Mouse (Mus musculus): ENCODE results near the gene Ppp2r5c. TPM values are rescaled to one million over a fixed set of nuclear protein-coding genes. Genes with fewer than 3 reads are reported as not detected.

Gene Ppp2r5c
- total and polyA plus RNA-seq, 2 experiments from 2014 or later = 178 to 183 TPM

GRCm38 (mm10) chr12:110447306-110447705 lies 386 bp downstream of the Ppp2r5c start:
- ATAC-seq (ENCODE audit: low FRiP score) (peak; percentile 31; the same call in 1 of the 2 replicates), DNase-seq (ENCODE audit: low spot score) (peak; percentile 27)
- H3K9ac ChIP-seq (replicated peaks; ENCODE audit: low read length, poor library complexity, severe bottlenecking) = peak overlapping the region; percentile 81
- H3K27ac ChIP-seq (ENCODE audit: low read depth, low read length) = peak overlapping the region; percentile 92
- H3K4me2 ChIP-seq (ENCODE audit: low read depth, low read length, poor library complexity, severe bottlenecking) = peak overlapping the region; percentile 77
- H3K9me3 ChIP-seq (ENCODE audit: low read length) = no peaks in the 10 kb centered on the region
- TF ChIP-seq CTCF (IDR thresholded peaks at IDR 0.05) = no peak
- 0% methylated on average over 25 of the region's 39 CpGs for WGBS
- peak overlapping the region; percentile 79 for H3K4me3 ChIP-seq (ENCODE audit: low read depth, low read length)
- H3K4me1 ChIP-seq (ENCODE audit: insufficient read depth, low read length) = no peaks in the 10 kb centered on the region
- no peaks in the 10 kb centered on the region for H3K27me3 ChIP-seq (ENCODE audit: insufficient read depth, low read length)
- H3K36me3 ChIP-seq (ENCODE audit: insufficient read depth, low read length) = peaks cover 4% of the 10 kb centered on the region; the same call in 1 of the 2 replicates

DNA sequence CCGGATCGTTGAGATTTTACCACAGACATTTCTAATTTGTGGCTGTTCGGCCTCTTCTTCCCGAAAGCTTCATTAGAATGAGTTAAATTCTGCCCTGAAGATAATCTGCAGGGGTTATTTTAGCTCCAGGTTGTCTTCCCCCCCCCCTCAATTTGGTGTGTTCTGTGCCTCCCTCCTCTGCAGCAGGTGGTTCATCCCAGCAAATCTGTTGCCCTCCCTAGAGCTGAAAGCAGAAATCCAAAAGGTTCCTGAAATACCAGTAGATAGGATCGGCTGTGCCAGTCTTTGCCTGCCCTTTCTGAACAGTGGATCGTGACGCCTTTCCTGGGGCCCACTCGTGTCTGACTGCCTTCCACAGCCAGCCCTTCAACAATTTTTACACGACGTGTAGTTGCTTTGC lies 1.8 kb downstream of the Ppp2r5c start:
- DNase-seq (ENCODE audit: low spot score) = no peak
- Histone ChIP-seq H3K4me3 (ENCODE audit: low read depth, low read length) (no peak overlapping the region), H3K36me3 (ENCODE audit: insufficient read depth, low read length) (peaks cover 4% of the 10 kb centered on the region; the same call in 1 of the 2 replicates), H3K27me3 (ENCODE audit: insufficient read depth, low read length) (no peaks in the 10 kb centered on the region), H3K9me3 (ENCODE audit: low read length) (no peaks in the 10 kb centered on the region), H3K4me1 (ENCODE audit: insufficient read depth, low read length) (no peaks in the 10 kb centered on the region), H3K9ac (replicated peaks; ENCODE audit: low read length, poor library complexity, severe bottlenecking) (0 out of 2 replicates have a peak overlapping the region, but pooled peaks have one; percentile 24), H3K4me2 (ENCODE audit: low read depth, low read length, poor library complexity, severe bottlenecking) (no peak overlapping the region), H3K27ac (ENCODE audit: low read depth, low read length) (no peak overlapping the region)
- 62% methylated on average over 10 of the region's 10 CpGs for WGBS
- no peak for ATAC-seq (ENCODE audit: low FRiP score)
- TF ChIP-seq CTCF (IDR thresholded peaks at IDR 0.05) = no peak

DNA sequence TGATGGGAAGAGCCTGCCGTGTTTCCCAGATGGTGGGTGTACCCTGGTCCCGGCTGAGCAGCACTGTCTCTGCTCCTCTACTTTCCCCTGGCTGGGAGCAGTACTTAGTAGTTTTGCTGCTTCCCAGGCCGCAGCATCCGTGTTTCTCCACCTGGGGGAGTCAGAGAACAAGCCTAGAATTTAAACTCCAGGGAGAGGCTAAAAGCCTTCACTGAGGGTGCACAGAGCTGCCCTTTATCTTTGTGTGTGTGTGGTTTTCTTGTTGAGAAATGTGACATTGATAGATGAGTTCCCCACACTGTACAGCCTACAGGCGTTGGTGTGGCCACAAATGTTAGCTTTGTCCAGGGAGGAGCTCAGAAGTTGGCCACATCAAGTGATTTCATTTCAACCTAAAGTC lies 7.3 kb downstream of the Ppp2r5c start:
- ATAC-seq (ENCODE audit: low FRiP score) (no peak; the same call in 1 of the 2 replicates), DNase-seq (ENCODE audit: low spot score) (peak; percentile 77)
- peak; percentile 83 for TF ChIP-seq CTCF (IDR thresholded peaks at IDR 0.05)
- no peaks in the 10 kb centered on the region for H3K9me3 ChIP-seq (ENCODE audit: low read length)
- no peak overlapping the region for H3K4me3 ChIP-seq (ENCODE audit: low read depth, low read length)
- no peaks in the 10 kb centered on the region for H3K4me1 ChIP-seq (ENCODE audit: insufficient read depth, low read length)
- H3K4me2 ChIP-seq (ENCODE audit: low read depth, low read length, poor library complexity, severe bottlenecking) = no peak overlapping the region
- 24% methylated on average over 5 of the region's 5 CpGs for WGBS
- no peak overlapping the region for H3K9ac ChIP-seq (replicated peaks; ENCODE audit: low read length, poor library complexity, severe bottlenecking)
- no peak overlapping the region for H3K27ac ChIP-seq (ENCODE audit: low read depth, low read length)
- peaks cover 4% of the 10 kb centered on the region; the same call in 1 of the 2 replicates for H3K36me3 ChIP-seq (ENCODE audit: insufficient read depth, low read length)
- no peaks in the 10 kb centered on the region for H3K27me3 ChIP-seq (ENCODE audit: insufficient read depth, low read length)

DNA sequence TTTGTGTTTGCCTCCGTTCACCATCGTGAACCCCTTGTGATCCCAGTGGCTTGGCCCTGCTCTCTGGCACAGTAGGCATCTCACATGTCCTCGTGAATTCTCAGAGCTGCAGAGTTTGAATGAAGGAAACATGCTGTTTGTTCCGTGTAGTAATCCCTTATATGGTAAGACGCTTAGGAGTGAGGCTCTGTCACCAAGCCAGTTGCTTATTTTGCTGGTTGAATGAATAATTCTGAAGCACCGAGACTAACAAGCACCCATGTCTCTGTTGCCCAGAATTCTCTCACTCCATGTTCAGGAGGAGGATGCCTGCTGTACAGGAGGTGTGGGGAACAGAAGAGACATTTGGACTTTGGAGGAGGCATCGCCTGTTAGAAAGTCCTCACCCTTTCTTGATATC lies 9.1 kb downstream of the Ppp2r5c start:
- Histone ChIP-seq H3K4me3 (ENCODE audit: low read depth, low read length) (no peak overlapping the region), H3K9ac (replicated peaks; ENCODE audit: low read length, poor library complexity, severe bottlenecking) (no peak overlapping the region), H3K4me1 (ENCODE audit: insufficient read depth, low read length) (no peaks in the 10 kb centered on the region), H3K27me3 (ENCODE audit: insufficient read depth, low read length) (no peaks in the 10 kb centered on the region), H3K27ac (ENCODE audit: low read depth, low read length) (no peak overlapping the region), H3K9me3 (ENCODE audit: low read length) (no peaks in the 10 kb centered on the region), H3K36me3 (ENCODE audit: insufficient read depth, low read length) (peaks cover 8% of the 10 kb centered on the region; the same call in 1 of the 2 replicates), H3K4me2 (ENCODE audit: low read depth, low read length, poor library complexity, severe bottlenecking) (no peak overlapping the region)
- WGBS = 81% methylated on average over 7 of the region's 7 CpGs
- no peak for ATAC-seq (ENCODE audit: low FRiP score)
- no peak for TF ChIP-seq CTCF (IDR thresholded peaks at IDR 0.05)
- DNase-seq (ENCODE audit: low spot score) = no peak

- DNase-seq (ENCODE audit: low spot score) = no peak
- no peak overlapping the region for H3K4me3 ChIP-seq (ENCODE audit: low read depth, low read length)
- no peak overlapping the region for H3K4me2 ChIP-seq (ENCODE audit: low read depth, low read length, poor library complexity, severe bottlenecking)
- H3K9ac ChIP-seq (replicated peaks; ENCODE audit: low read length, poor library complexity, severe bottlenecking) = no peak overlapping the region
- WGBS = 89% methylated on average over 6 of the region's 6 CpGs
- H3K27me3 ChIP-seq (ENCODE audit: insufficient read depth, low read length) = no peaks in the 10 kb centered on the region
- H3K9me3 ChIP-seq (ENCODE audit: low read length) = no peaks in the 10 kb centered on the region
- H3K27ac ChIP-seq (ENCODE audit: low read depth, low read length) = no peak overlapping the region
- TF ChIP-seq CTCF (IDR thresholded peaks at IDR 0.05) = no peak
- no peak for ATAC-seq (ENCODE audit: low FRiP score)
- H3K4me1 ChIP-seq (ENCODE audit: insufficient read depth, low read length) = no peaks in the 10 kb centered on the region
- H3K36me3 ChIP-seq (ENCODE audit: insufficient read depth, low read length) = peaks cover 4% of the 10 kb centered on the region; the same call in 1 of the 2 replicates
These were observed 11.7 kb downstream of the Ppp2r5c start for GRCm38 (mm10) chr12:110458667-110459066.

DNA sequence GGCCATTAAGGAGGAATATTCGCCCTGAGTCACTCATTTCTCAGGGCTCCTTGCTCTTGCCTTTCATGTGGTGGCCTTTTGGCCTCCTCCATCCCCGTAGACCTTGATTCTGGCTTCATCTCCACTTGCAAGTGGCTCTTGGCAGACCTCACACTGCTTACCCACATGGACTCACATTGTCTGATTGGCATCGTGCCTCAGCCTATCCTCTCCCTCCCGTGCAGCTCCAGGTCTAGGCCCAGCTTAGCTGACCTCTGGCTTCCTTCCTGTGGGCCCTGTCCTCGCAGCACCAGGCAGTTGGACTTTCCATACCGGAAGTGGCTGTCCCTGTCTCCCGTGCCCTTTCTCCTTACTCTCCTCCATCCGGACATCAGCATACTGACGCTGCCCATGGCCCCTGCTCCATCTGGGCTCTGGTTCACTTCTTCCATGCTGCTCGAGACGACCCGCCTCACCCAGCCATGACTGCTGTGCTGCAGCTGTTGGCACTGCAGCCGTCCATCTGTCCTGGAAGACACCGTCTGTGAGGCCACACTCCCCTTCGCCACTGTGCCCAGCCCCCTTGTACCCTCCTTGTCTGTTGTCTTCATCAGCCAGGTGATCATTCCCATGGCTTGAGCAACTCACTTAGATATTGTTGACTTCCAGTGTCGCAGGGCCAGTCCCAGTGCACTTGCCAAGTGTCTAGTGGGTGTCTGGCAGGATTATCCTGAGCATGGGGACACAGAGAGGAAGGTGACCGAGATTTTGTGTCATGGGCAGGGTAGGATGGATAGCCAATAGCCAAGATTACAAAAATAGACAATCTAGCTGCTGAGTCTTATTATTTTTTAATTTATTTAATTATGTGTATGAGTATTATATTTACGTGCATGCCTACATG lies 13.7 kb downstream of the Ppp2r5c start:
- H3K4me3 ChIP-seq (ENCODE audit: low read depth, low read length) = no peak overlapping the region
- no peak for TF ChIP-seq CTCF (IDR thresholded peaks at IDR 0.05)
- WGBS = 85% methylated on average over 18 of the region's 18 CpGs
- H3K27me3 ChIP-seq (ENCODE audit: insufficient read depth, low read length) = no peaks in the 10 kb centered on the region
- H3K36me3 ChIP-seq (ENCODE audit: insufficient read depth, low read length) = peaks cover 4% of the 10 kb centered on the region; the same call in 1 of the 2 replicates
- no peak overlapping the region for H3K4me2 ChIP-seq (ENCODE audit: low read depth, low read length, poor library complexity, severe bottlenecking)
- DNase-seq (ENCODE audit: low spot score) = peak; percentile 55
- ATAC-seq (ENCODE audit: low FRiP score) = no peak; the same call in 1 of the 2 replicates
- H3K4me1 ChIP-seq (ENCODE audit: insufficient read depth, low read length) = no peaks in the 10 kb centered on the region
- no peak overlapping the region for H3K9ac ChIP-seq (replicated peaks; ENCODE audit: low read length, poor library complexity, severe bottlenecking)
- no peak overlapping the region for H3K27ac ChIP-seq (ENCODE audit: low read depth, low read length)
- no peaks in the 10 kb centered on the region for H3K9me3 ChIP-seq (ENCODE audit: low read length)

Data from midbrain, postnatal 0 days (tissue).